Mouse (Mus musculus) liver, embryonic 16.5 days (tissue): Measurements from ENCODE around the gene Cwc25. TPM values are rescaled to one million over a fixed set of nuclear protein-coding genes. Genes with fewer than 3 reads are reported as not detected.
"Not testable (repeated sequence)": the region's sequence is repeated elsewhere in the genome, so short reads cannot be mapped to it uniquely, and the experiment has no call there.

Source experiments
- ATAC-seq: fragments of 200-750 bp; cut with Nextera tagmentation; 2 replicates; pipeline ENCODE4 v1.8.0; 2017; ENCODE audit warnings: low read depth, mild to moderate bottlenecking, moderate number of reproducible peaks, moderate library complexity
- H3K27ac ChIP-seq: fragments of 300-500 bp; sonication (generic); 2 replicates; pipeline ENCODE4 v1.5.1; 2014; ENCODE audit warnings: mild to moderate bottlenecking, low read length
- H3K27me3 ChIP-seq: fragments of 300-500 bp; sonication (generic); 2 replicates; pipeline ENCODE4 v1.6.1; 2014; ENCODE audit warnings: low read depth, low read length, mixed read lengths; ENCODE audit not compliant: control insufficient read depth, insufficient read depth
- H3K36me3 ChIP-seq: fragments of 300-500 bp; sonication (generic); 2 replicates; pipeline ENCODE4 v1.6.1; 2014; ENCODE audit warnings: mild to moderate bottlenecking; ENCODE audit not compliant: control insufficient read depth, insufficient read depth
- H3K4me1 ChIP-seq: fragments of 300-500 bp; sonication (generic); 2 replicates; pipeline ENCODE4 v1.6.1; 2014; ENCODE audit warnings: low read depth, low read length, mixed read lengths; ENCODE audit not compliant: control insufficient read depth
- H3K4me2 ChIP-seq: fragments of 300-500 bp; sonication (generic); 2 replicates; pipeline ENCODE4 v1.6.1; 2014; ENCODE audit warnings: low read depth, low read length, mixed read lengths
- H3K4me3 ChIP-seq: fragments of 300-500 bp; sonication (generic); 2 replicates; pipeline ENCODE4 v1.5.1; 2014; ENCODE audit warnings: low read depth, mild to moderate bottlenecking, low read length
- H3K9ac ChIP-seq: fragments of 300-500 bp; sonication (generic); 2 replicates; pipeline ENCODE4 v1.6.1; 2014; ENCODE audit warnings: low read depth, low read length
- H3K9me3 ChIP-seq: fragments of 300-500 bp; sonication (generic); replicated peaks from 2 replicates; pipeline ENCODE4 v1.6.1; 2016; ENCODE audit warnings: low read length; ENCODE audit not compliant: control insufficient read depth
- WGBS: fragments of 180-500 bp; shearing (Covaris S2); extraction: QIAGEN DNeasy Blood & Tissue Kit; methylation state at CpG from one replicate; pipeline ENCODE4 v1.1.7; 2014; ENCODE audit not compliant: insufficient replicate concordance; 5-methylcytosine and 5-hydroxymethylcytosine counted together
- polyA plus RNA-seq: library from polyadenylated mRNA; unstranded; fragments of >200 nt; fragmentation: Nextera tagmentation; extraction: Ambion mirVana; gene quantifications from 2 replicates; pipeline ENCODE4 v1.2.1, GENCODE M21; 2015

The Cwc25 gene
- polyA plus RNA-seq, 1 experiment from 2014 or later = 5.4 TPM

DNA sequence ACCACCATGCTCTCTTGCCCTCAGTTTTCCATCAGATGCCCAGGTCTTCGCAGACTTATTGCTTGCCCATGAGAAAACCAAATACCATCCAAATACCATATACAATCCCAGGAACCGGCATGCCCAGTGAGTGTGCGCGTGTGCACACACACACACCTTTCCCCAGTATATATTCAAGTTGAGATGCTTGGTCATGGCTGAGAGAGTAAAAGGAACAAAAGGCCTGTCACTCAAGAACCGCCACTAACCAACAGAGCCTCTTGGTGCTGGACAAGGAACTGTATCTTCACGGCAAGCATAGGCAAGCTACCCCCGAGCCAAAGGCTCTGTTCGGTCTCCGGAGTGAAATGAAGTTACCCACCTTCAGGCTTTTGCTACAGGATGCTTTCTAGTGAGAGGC is 23.8 kb downstream of the Cwc25 start:
- no peaks in the 10 kb centered on the region for H3K9me3 ChIP-seq
- peaks cover 27% of the 10 kb centered on the region for H3K4me1 ChIP-seq
- no peak overlapping the region for H3K27ac ChIP-seq
- H3K36me3 ChIP-seq = peaks cover under 1% of the 10 kb centered on the region
- peak overlapping the region; percentile 98; the same call in 1 of the 2 replicates for H3K4me2 ChIP-seq
- no peaks in the 10 kb centered on the region for H3K27me3 ChIP-seq
- 63% methylated on average over 9 of the region's 9 CpGs for WGBS
- peak overlapping the region; percentile 85; the same call in 1 of the 2 replicates for H3K4me3 ChIP-seq
- H3K9ac ChIP-seq = no peak overlapping the region
- no peak for ATAC-seq

DNA sequence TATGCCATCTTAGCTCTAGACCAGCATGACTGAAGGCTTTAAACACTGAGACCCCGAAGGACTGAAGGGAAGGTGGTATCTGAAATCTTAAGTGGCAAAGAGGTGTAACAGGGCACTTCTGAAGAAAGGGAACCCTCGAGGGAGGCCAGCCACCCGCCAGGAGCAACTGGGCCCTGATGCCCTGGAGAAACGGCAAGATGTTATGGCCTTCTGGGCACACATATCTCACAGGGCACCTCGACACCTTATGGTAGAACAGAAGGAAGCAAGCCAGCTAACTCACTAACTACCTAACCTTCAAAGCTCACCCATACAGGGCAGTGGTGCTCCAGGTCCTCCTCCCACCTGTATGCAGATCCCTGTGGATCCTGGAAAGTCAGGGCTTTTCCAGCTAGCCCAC is 24.2 kb downstream of the Cwc25 start:
- no peak overlapping the region for H3K9ac ChIP-seq
- H3K4me2 ChIP-seq = no peak overlapping the region
- H3K36me3 ChIP-seq = no peaks in the 10 kb centered on the region
- WGBS = 75% methylated on average over 5 of the region's 5 CpGs
- peaks cover 27% of the 10 kb centered on the region for H3K4me1 ChIP-seq
- ATAC-seq = no peak
- no peak overlapping the region for H3K4me3 ChIP-seq
- H3K27me3 ChIP-seq = no peaks in the 10 kb centered on the region
- no peak overlapping the region for H3K27ac ChIP-seq
- no peaks in the 10 kb centered on the region for H3K9me3 ChIP-seq

- WGBS = 52% methylated on average over 7 of the region's 7 CpGs
- H3K36me3 ChIP-seq = no peaks in the 10 kb centered on the region
- no peaks in the 10 kb centered on the region for H3K9me3 ChIP-seq
- H3K9ac ChIP-seq = no peak overlapping the region
- H3K4me3 ChIP-seq = no peak overlapping the region
- H3K27me3 ChIP-seq = no peaks in the 10 kb centered on the region
- no peak overlapping the region for H3K4me2 ChIP-seq
- no peak overlapping the region for H3K27ac ChIP-seq
- no peak for ATAC-seq
- H3K4me1 ChIP-seq = peaks cover 22% of the 10 kb centered on the region
Observed at GRCm38 (mm10) chr11:97740190-97740589, 26.2 kb downstream of the Cwc25 start.

DNA sequence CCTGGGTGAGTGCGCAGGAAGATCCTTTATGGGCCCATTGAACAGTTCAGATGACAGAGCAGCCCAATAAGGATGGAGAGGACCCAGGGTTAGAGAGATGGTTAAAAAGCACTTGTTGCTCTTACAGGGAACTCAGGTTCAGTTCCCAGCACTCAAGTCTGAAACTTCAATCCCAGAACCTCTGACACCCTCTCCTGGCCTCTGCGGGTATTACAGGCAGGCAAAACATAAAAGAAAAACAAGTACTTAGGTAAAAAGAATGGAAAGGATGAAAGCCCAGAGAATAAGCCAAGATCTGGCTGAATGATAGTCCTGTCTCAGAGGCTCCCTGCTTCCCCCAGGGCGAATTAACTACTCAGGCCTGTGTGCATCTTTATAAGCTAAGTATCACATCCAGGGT is 27.2 kb downstream of the Cwc25 start:
- Histone ChIP-seq H3K27ac (no peak overlapping the region), H3K9ac (no peak overlapping the region), H3K4me3 (no peak overlapping the region), H3K36me3 (no peaks in the 10 kb centered on the region), H3K4me1 (peaks cover 21% of the 10 kb centered on the region), H3K27me3 (no peaks in the 10 kb centered on the region), H3K9me3 (no peaks in the 10 kb centered on the region), H3K4me2 (no peak overlapping the region)
- 78% methylated on average over 3 of the region's 3 CpGs for WGBS
- no peak for ATAC-seq

GRCm38 (mm10) chr11:97738703-97739102 is 27.7 kb downstream of the Cwc25 start:
- no peaks in the 10 kb centered on the region for H3K36me3 ChIP-seq
- WGBS = 56% methylated on average over 6 of the region's 6 CpGs
- H3K4me1 ChIP-seq = peaks cover 17% of the 10 kb centered on the region
- H3K4me2 ChIP-seq = no peak overlapping the region
- no peaks in the 10 kb centered on the region for H3K27me3 ChIP-seq
- H3K9me3 ChIP-seq = no peaks in the 10 kb centered on the region
- no peak overlapping the region for H3K9ac ChIP-seq
- H3K27ac ChIP-seq = no peak overlapping the region
- H3K4me3 ChIP-seq = no peak overlapping the region
- no peak for ATAC-seq

GRCm38 (mm10) chr11:97737600-97737999 is 28.8 kb downstream of the Cwc25 start:
- WGBS = 66% methylated on average over 4 of the region's 4 CpGs
- no peaks in the 10 kb centered on the region for H3K9me3 ChIP-seq
- no peak overlapping the region for H3K4me2 ChIP-seq
- H3K36me3 ChIP-seq = no peaks in the 10 kb centered on the region
- ATAC-seq = no peak
- H3K4me1 ChIP-seq = peaks cover 7% of the 10 kb centered on the region
- H3K4me3 ChIP-seq = no peak overlapping the region
- H3K27me3 ChIP-seq = no peaks in the 10 kb centered on the region
- H3K27ac ChIP-seq = no peak overlapping the region
- no peak overlapping the region for H3K9ac ChIP-seq

DNA sequence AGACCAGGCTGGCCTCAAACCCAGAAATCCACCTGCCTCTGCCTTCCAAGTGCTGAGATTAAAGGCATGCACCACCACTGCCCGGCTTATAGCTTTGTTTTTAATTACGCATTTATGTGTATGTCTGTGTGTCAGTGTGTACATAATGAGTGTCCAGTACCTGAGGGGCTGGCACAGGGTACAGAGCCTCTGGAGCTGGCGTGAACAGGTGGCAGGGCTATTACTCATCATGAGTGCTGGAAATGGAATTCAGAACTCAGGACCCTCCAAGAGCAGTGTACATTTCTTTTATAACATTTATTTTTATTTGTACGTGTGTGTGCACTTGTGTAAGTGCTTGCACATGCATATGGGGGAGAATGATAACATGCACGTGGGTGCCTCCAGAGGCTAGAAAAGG is 29.7 kb downstream of the Cwc25 start:
- Histone ChIP-seq H3K9me3 (no peaks in the 10 kb centered on the region), H3K9ac (no peak overlapping the region), H3K36me3 (no peaks in the 10 kb centered on the region), H3K4me2 (no peak overlapping the region), H3K27me3 (no peaks in the 10 kb centered on the region), H3K27ac (no peak overlapping the region), H3K4me3 (no peak overlapping the region), H3K4me1 (peaks cover 7% of the 10 kb centered on the region)
- ATAC-seq = no peak
- 68% methylated on average over 5 of the region's 5 CpGs for WGBS

GRCm38 (mm10) chr11:97734810-97735209 is 31.5 kb downstream of the Cwc25 start:
- not testable (repeated sequence) for H3K36me3 ChIP-seq, H3K27me3 ChIP-seq, H3K27ac ChIP-seq, H3K4me3 ChIP-seq, H3K9ac ChIP-seq, H3K4me2 ChIP-seq, H3K9me3 ChIP-seq, ATAC-seq, H3K4me1 ChIP-seq
- whole genome bisulfite sequencing = 54% methylated on average over 5 of the region's 5 CpGs

GRCm38 (mm10) chr11:97733689-97734088 is 32.7 kb downstream of the Cwc25 start:
- H3K9me3 ChIP-seq = no peaks in the 10 kb centered on the region
- no peaks in the 10 kb centered on the region for H3K27me3 ChIP-seq
- no peak overlapping the region for H3K4me2 ChIP-seq
- no peak overlapping the region for H3K9ac ChIP-seq
- no peaks in the 10 kb centered on the region; the same call in 1 of the 2 replicates for H3K36me3 ChIP-seq
- no peak overlapping the region for H3K27ac ChIP-seq
- no peak overlapping the region for H3K4me3 ChIP-seq
- WGBS = 36% methylated on average over 10 of the region's 10 CpGs
- no peaks in the 10 kb centered on the region; the same call in 1 of the 2 replicates for H3K4me1 ChIP-seq
- ATAC-seq = no peak
